Mouse (Mus musculus): ENCODE measurements at regions not wholly inside any gene's neighbourhood (a gene's known extent, or its start where the extent isn't known, plus 50 kb on each side); places are given as distances from the start of the nearest gene placed in this dataset.

GRCm38 (mm10) chr4:8955306-8955705 lies 716.5 kb upstream of the Car8 start:
- no peak for DNase-seq (ENCODE audit: low read depth)

GRCm38 (mm10) chr4:8954356-8954914 lies 715.6 kb upstream of the Car8 start:
- DNase-seq (ENCODE audit: low read depth) = peak; percentile 52

GRCm38 (mm10) chr4:8953181-8953580 lies 714.3 kb upstream of the Car8 start:
- DNase-seq (ENCODE audit: low read depth) = no peak

DNA sequence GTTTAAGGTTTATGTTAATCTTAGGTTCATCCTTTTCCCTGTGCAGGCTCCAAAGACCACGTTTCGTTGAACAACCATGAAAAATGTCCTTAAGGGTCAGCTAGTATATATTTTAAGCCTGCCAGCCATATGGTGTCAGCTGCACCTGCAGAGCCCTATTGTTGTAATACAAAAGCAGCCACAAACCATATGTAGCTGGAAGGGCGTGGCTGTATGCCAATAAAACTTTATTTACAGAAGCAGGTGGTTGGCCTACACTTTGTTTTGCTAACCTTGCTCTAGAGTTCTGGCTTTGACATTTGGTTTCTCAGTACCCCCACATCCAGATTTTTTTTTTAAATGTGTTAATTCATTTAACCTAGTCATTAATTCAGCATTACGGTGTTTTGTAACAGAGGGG lies 711.1 kb upstream of the Car8 start:
- DNase-seq (ENCODE audit: low read depth) = no peak

GRCm38 (mm10) chr4:8949537-8949936 lies 710.7 kb upstream of the Car8 start:
- no peak for DNase-seq (ENCODE audit: low read depth)

GRCm38 (mm10) chr4:8945116-8945515 lies 706.3 kb upstream of the Car8 start:
- no peak for DNase-seq (ENCODE audit: low read depth)

DNA sequence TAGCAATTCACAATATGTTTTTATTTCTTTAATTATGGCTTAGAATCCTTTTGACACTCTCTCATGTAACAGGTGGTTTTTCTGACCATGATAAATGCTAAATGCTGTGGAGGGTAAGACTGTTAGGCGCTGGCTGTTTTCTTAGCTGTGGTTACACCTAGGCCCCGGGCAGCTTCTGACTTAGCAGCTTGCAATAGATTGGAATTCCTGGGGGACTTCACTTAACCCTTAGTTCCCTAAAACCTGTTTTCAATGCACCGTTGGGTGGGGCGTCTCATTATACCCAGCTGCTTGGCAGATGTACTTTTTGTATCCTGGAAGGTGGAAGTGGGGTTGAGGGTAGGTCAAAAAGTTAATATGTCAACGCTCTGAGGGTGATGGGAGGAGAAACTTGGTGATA lies 704.2 kb upstream of the Car8 start:
- DNase-seq (ENCODE audit: low read depth) = no peak

GRCm38 (mm10) chr4:8938948-8939411 lies 700.1 kb upstream of the Car8 start:
- DNase-seq (ENCODE audit: low read depth) = no peak

DNA sequence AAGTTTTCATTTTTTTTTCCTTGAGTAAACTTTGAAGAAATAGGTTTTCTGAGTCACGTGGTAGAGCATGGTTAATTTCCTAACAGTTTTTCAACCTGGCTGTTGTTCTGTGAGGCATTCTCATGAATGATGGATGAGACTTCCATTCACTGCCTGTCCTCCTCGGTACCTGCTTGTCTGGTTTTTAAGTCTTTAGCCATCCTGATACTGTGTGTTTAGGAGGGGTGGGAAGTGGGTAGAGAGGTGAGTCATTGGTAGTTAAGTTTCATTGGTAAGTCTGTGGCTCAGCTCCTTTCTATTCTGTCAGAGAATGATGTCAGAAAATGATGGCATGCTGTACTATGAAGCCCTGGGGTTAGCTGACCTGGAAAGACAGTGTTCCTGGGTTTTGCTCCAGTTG lies 697.1 kb upstream of the Car8 start:
- no peak for DNase-seq (ENCODE audit: low read depth)

DNA sequence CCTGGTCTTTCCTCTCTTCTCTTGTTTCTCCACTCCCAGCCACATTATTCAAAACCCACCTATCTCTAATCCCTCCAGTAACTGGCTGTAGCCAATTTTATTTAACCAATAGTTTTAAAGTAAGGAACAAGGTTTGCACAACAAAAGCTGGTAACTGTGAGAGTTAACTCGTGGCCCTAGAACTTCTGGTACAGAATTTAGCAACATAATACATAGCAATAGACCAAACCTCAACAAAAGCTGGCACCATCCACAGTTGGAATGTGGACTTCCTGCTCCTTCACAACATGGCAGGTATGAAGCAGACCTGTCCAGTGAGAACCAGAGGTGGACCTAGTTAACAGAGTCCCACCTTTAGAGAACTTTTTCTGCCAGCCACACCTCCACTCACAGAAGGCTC lies 695.7 kb upstream of the Car8 start:
- no peak for DNase-seq (ENCODE audit: low read depth)

- no peak for DNase-seq (ENCODE audit: low read depth)
Measured at GRCm38 (mm10) chr4:8929346-8929745, 690.5 kb upstream of the Car8 start.

GRCm38 (mm10) chr4:8928551-8929305 lies 689.9 kb upstream of the Car8 start:
- DNase-seq (ENCODE audit: low read depth) = peak; percentile 43

DNA sequence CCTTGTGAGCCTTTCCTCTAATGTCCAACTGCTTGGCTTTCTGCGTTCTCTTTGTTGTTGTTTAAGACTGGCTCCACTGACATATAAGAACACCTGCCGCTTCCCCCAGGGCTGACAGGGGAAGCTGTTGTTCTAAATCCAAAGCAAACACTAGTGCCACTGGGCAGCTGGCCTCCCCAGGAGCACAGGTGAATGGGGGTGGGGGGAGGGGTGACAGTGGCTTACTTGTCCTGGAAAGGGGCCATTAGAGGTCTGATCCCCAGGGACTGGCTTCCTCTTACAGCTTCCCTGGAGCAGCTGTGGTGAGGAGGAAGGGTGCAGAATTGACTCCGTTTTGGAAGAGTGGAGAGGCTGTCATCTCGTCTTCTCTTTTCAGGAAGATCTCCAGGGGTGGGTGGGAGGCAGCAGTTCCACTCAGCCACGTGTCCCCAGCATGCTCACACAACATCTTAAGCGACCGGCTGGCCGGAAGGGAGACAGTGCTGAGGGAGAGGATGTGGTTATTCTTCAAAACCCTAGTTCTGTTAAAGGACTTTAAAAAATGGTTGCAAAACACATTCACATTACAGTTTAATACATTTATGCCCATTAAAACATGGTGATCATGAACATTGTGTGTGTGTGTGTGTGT lies 688.5 kb upstream of the Car8 start:
- DNase-seq (ENCODE audit: low read depth) = peak; percentile 75

DNA sequence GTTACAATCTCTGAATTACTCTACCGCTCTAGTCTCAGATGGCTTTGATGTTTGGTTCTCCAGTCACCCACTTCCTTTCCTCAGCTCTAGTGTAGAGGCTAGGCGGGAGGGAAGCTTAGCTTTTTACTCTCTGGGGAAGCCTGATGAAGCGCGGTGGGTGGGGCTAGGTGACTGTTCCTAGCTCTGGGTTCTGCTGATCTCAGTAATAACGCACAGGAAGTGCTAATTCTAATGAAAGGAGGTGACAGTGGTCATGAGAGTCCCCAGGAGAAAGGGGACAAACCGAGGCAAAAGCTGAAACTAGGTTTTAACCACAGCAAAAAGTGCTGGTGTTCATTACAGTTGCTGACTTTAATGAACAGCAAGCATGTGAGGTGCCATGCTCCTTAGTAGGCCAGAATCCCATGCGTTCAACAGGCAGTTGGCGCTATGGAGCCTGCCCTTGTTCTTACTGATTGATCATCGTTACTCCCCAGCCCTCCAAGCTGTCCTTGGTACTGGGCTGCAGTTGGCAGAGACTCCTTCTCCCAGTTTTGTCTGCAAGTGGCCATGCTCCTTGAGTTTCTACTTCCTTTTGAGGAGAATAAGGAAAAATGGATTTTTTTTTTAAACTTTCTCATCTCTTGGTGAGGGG lies 687.9 kb upstream of the Car8 start:
- peak; percentile 82 for DNase-seq (ENCODE audit: low read depth)

DNA sequence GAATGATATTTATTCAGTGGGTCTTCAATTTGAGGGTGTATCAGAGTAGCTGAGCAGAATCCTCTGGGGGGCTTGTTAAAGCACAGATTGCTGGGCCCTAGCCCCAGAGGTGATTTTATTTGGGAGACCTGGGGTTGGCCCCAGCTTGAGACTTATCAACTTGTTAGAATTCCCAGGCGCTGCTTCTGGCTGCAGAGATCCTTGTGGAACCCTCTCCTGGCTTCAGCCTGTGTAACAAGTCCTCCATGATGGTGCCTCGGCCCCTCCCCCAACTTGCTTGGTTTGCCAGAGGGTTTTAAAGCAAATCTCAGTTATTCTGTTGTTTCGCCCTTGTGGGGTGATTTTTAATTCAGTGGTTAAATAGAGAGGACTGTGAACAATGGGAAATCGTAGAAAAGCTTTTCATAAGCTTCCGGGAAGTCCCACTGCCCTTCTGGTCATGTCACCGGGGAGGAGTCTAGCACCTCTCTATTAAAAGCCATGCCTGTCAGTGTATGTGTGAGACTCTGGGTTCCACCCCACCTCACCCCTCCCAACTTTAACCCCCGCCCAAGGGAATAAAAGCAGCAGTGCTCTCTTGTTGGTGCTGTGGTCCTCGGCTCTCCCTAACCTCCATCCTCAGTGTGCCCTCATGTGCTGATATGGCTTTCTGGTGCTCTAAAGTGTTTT lies 684.0 kb upstream of the Car8 start:
- no peak for DNase-seq (ENCODE audit: low read depth)

DNA sequence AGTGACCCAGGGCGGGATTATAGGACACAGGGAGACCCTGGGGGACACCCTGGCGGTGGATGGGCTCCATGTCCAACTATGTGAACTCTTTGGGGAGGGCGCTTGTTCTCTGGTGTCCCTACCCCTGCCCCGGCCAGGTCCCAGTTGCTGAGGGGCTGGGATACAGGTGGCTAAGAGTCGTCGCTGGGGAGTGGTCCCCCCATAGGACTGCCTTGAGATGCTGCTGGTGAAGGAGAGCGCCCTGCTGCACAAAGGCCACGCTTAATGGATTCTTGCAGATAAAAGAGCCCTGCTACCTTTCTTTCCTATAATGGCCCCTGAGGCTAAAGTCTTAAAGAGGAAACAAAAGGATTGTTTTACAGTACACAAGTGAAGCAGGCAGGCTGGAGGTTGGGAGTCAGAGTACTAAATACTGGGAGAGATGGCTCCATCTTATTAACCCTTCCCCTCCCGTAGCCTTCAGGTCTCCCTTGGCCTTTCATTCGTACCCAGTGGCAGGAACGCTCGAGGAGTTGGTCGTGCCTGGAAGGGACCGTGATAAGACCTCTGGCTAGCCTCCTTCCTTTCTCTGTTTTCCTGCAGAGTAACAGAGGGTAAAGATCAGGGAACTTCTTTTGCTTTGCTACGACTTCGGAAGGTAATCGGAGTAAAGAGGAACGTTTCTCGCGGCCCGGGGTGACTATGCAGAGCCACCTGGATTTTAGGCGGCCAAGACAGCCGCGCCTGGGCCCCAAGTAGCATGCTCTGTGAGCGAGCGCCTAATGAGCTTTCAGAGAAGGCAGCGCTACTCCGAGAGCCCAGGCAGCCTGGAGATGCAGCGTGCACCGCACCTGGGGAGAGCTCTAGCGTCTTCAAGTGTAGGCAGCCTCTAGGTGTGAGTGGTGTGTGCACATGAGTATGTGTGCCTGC lies 682.9 kb upstream of the Car8 start:
- DNase-seq (ENCODE audit: low read depth) = peak; percentile 61

GRCm38 (mm10) chr4:8920306-8920705 lies 681.5 kb upstream of the Car8 start:
- no peak for DNase-seq (ENCODE audit: low read depth)

GRCm38 (mm10) chr4:8919366-8919984 lies 680.6 kb upstream of the Car8 start:
- no peak for DNase-seq (ENCODE audit: low read depth)
